Mouse (Mus musculus): Measurements from ENCODE around the gene Tes3-ps. TPM values are rescaled to one million over a fixed set of nuclear protein-coding genes. Genes with fewer than 3 reads are reported as not detected.

Tes3-ps gene
- polyA plus RNA-seq, 1 experiment from 2014 or later, result 0.54 TPM

GRCm38 (mm10) chr13:49526235-49526634 lies 33.1 kb downstream of the Tes3-ps start:
- Histone ChIP-seq H3K4me1 (replicated peaks; ENCODE audit: insufficient read depth, low read length) (no peaks in the 10 kb centered on the region), H3K9me3 (replicated peaks; ENCODE audit: low read length) (no peaks in the 10 kb centered on the region)
- no peak for ATAC-seq (replicated peaks; ENCODE audit: low FRiP score, low read depth)

DNA sequence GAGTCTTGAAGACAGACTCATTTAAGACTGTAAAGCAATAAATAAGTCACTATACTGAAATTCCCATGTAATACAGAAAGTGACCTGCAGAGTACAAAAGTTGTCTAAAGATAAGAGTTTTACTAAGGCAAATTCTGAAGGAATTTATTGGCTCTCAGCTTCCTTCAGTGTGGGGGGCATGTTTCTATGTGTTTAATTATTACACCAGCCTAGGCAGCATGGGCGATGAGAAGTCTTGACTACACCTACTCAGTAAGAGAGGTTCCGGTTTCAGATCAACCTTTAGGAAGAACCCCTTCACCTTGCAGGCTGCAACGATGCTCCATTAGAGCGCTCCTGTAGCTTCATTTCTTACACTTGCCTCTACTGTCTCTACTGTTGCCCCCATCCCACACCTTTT lies 37.5 kb downstream of the Tes3-ps start:
- ATAC-seq (replicated peaks; ENCODE audit: low FRiP score, low read depth) (no peak), DNase-seq (ENCODE audit: low spot score) (no peak)
- Histone ChIP-seq H3K9me3 (replicated peaks; ENCODE audit: low read length) (no peaks in the 10 kb centered on the region), H3K9ac (ENCODE audit: low read depth, low read length) (no peak overlapping the region), H3K4me2 (ENCODE audit: low read length) (no peak overlapping the region), H3K27ac (no peak overlapping the region), H3K4me3 (replicated peaks; ENCODE audit: low read depth, low read length) (no peak overlapping the region), H3K36me3 (ENCODE audit: insufficient read depth, low read length) (no peaks in the 10 kb centered on the region), H3K4me1 (replicated peaks; ENCODE audit: insufficient read depth, low read length) (no peaks in the 10 kb centered on the region), H3K27me3 (ENCODE audit: insufficient read depth, low read length) (no peaks in the 10 kb centered on the region)
- no peak for TF ChIP-seq CTCF (IDR thresholded peaks at IDR 0.05; ENCODE audit: low read depth)
- 94% methylated on average over 4 of the region's 4 CpGs for WGBS

More at GRCm38 (mm10) chr13:49526235-49526634, 33.1 kb downstream of the Tes3-ps start:
- Histone ChIP-seq H3K4me3 (replicated peaks; ENCODE audit: low read depth, low read length) (no peak overlapping the region), H3K27ac (no peak overlapping the region), H3K4me2 (ENCODE audit: low read length) (no peak overlapping the region), H3K27me3 (ENCODE audit: insufficient read depth, low read length) (no peaks in the 10 kb centered on the region), H3K9ac (ENCODE audit: low read depth, low read length) (no peak overlapping the region), H3K36me3 (ENCODE audit: insufficient read depth, low read length) (no peaks in the 10 kb centered on the region)
- no peak for DNase-seq (ENCODE audit: low spot score)
- TF ChIP-seq CTCF (IDR thresholded peaks at IDR 0.05; ENCODE audit: low read depth), result no peak
- 63% methylated on average over 2 of the region's 2 CpGs for whole genome bisulfite sequencing

GRCm38 (mm10) chr13:49536946-49537345 lies 43.8 kb downstream of the Tes3-ps start:
- H3K27ac ChIP-seq, result no peak overlapping the region
- ATAC-seq (replicated peaks; ENCODE audit: low FRiP score, low read depth) (no peak), DNase-seq (ENCODE audit: low spot score) (no peak)
- 94% methylated on average over 1 of the region's 1 CpGs for WGBS
- no peaks in the 10 kb centered on the region for H3K36me3 ChIP-seq (ENCODE audit: insufficient read depth, low read length)
- no peaks in the 10 kb centered on the region for H3K9me3 ChIP-seq (replicated peaks; ENCODE audit: low read length)
- no peak for TF ChIP-seq CTCF (IDR thresholded peaks at IDR 0.05; ENCODE audit: low read depth)
- no peak overlapping the region for H3K9ac ChIP-seq (ENCODE audit: low read depth, low read length)
- H3K4me2 ChIP-seq (ENCODE audit: low read length), result no peak overlapping the region
- no peaks in the 10 kb centered on the region for H3K4me1 ChIP-seq (replicated peaks; ENCODE audit: insufficient read depth, low read length)
- no peaks in the 10 kb centered on the region for H3K27me3 ChIP-seq (ENCODE audit: insufficient read depth, low read length)
- H3K4me3 ChIP-seq (replicated peaks; ENCODE audit: low read depth, low read length), result no peak overlapping the region

GRCm38 (mm10) chr13:49538693-49539092 lies 45.6 kb downstream of the Tes3-ps start:
- H3K4me3 ChIP-seq (replicated peaks; ENCODE audit: low read depth, low read length), result no peak overlapping the region
- no peaks in the 10 kb centered on the region for H3K27me3 ChIP-seq (ENCODE audit: insufficient read depth, low read length)
- H3K4me2 ChIP-seq (ENCODE audit: low read length), result no peak overlapping the region
- H3K27ac ChIP-seq, result no peak overlapping the region
- 81% methylated on average over 1 of the region's 1 CpGs for WGBS
- H3K9me3 ChIP-seq (replicated peaks; ENCODE audit: low read length), result no peaks in the 10 kb centered on the region
- H3K36me3 ChIP-seq (ENCODE audit: insufficient read depth, low read length), result no peaks in the 10 kb centered on the region
- DNase-seq (ENCODE audit: low spot score), result peak; percentile 53
- H3K9ac ChIP-seq (ENCODE audit: low read depth, low read length), result no peak overlapping the region
- ATAC-seq (replicated peaks; ENCODE audit: low FRiP score, low read depth), result no peak
- H3K4me1 ChIP-seq (replicated peaks; ENCODE audit: insufficient read depth, low read length), result no peaks in the 10 kb centered on the region
- TF ChIP-seq CTCF (IDR thresholded peaks at IDR 0.05; ENCODE audit: low read depth), result no peak

- no peaks in the 10 kb centered on the region for H3K9me3 ChIP-seq (replicated peaks; ENCODE audit: low read length)
- no peak for TF ChIP-seq CTCF (IDR thresholded peaks at IDR 0.05; ENCODE audit: low read depth)
Observed at GRCm38 (mm10) chr13:49544279-49544678, 51.2 kb downstream of the Tes3-ps start, which contains the start of gene Aspn. Gene Aspn (plus strand): TSS chr13:49544443.

GRCm38 (mm10) chr13:49545646-49546045 lies 52.5 kb downstream of the Tes3-ps start:
- Histone ChIP-seq H3K27ac (peak overlapping the region; percentile 47; the same call in 1 of the 2 replicates), H3K27me3 (ENCODE audit: insufficient read depth, low read length) (no peaks in the 10 kb centered on the region), H3K4me2 (ENCODE audit: low read length) (no peak overlapping the region), H3K9ac (ENCODE audit: low read depth, low read length) (no peak overlapping the region), H3K9me3 (replicated peaks; ENCODE audit: low read length) (no peaks in the 10 kb centered on the region), H3K4me3 (replicated peaks; ENCODE audit: low read depth, low read length) (no peak overlapping the region), H3K4me1 (replicated peaks; ENCODE audit: insufficient read depth, low read length) (no peaks in the 10 kb centered on the region), H3K36me3 (ENCODE audit: insufficient read depth, low read length) (no peaks in the 10 kb centered on the region)
- WGBS, result 39% methylated on average over 3 of the region's 3 CpGs
- DNase-seq (ENCODE audit: low spot score) (peak; percentile 55), ATAC-seq (replicated peaks; ENCODE audit: low FRiP score, low read depth) (no peak)
- no peak for TF ChIP-seq CTCF (IDR thresholded peaks at IDR 0.05; ENCODE audit: low read depth)

More at GRCm38 (mm10) chr13:49544279-49544678, 51.2 kb downstream of the Tes3-ps start, which contains the start of gene Aspn:
- DNase-seq (ENCODE audit: low spot score) (peak; percentile 75), ATAC-seq (replicated peaks; ENCODE audit: low FRiP score, low read depth) (no peak)
- WGBS, result 59% methylated on average over 3 of the region's 3 CpGs
- Histone ChIP-seq H3K4me3 (replicated peaks; ENCODE audit: low read depth, low read length) (no peak within 1 kb of the TSS), H3K4me2 (ENCODE audit: low read length) (no peak within 1 kb of the TSS), H3K4me1 (replicated peaks; ENCODE audit: insufficient read depth, low read length) (no peaks in the 10 kb centered on the region), H3K27ac (no peak within 1 kb of the TSS), H3K36me3 (ENCODE audit: insufficient read depth, low read length) (no peaks in the 10 kb centered on the region), H3K9ac (ENCODE audit: low read depth, low read length) (no peak within 1 kb of the TSS), H3K27me3 (ENCODE audit: insufficient read depth, low read length) (no peaks in the 10 kb centered on the region)

Other genes starting within 250 kb of the Tes3-ps start
- 41.8 and 44.8 TPM in 2 replicates for gene Susd3, start 244.6 kb upstream of the Tes3-ps start, polyA plus RNA-seq (2015; fragmentation: Nextera tagmentation; extraction: Ambion mirVana)
- gene Fgd3, start 173.0 kb upstream of the Tes3-ps start, polyA plus RNA-seq (2015; fragmentation: Nextera tagmentation; extraction: Ambion mirVana), result 0.97 and 1.0 TPM in 2 replicates
- gene Bicd2, start 151.7 kb upstream of the Tes3-ps start, polyA plus RNA-seq (2015; fragmentation: Nextera tagmentation; extraction: Ambion mirVana), result 23.1 and 23.4 TPM in 2 replicates
- gene Ippk, start 72.1 kb upstream of the Tes3-ps start, polyA plus RNA-seq (2015; fragmentation: Nextera tagmentation; extraction: Ambion mirVana), result 13.5 and 14.3 TPM in 2 replicates
- 2.5 TPM in 2 replicates for gene Ecm2, start 11.5 kb downstream of the Tes3-ps start, polyA plus RNA-seq (2015; fragmentation: Nextera tagmentation; extraction: Ambion mirVana)
- 24.9 and 30.2 TPM in 2 replicates for gene Aspn, start 51.1 kb downstream of the Tes3-ps start, polyA plus RNA-seq (2015; fragmentation: Nextera tagmentation; extraction: Ambion mirVana)
- 0.62 and 1.6 TPM in 2 replicates for gene Omd, start 89.1 kb downstream of the Tes3-ps start, polyA plus RNA-seq (2015; fragmentation: Nextera tagmentation; extraction: Ambion mirVana)
- 43.8 and 54.3 TPM in 2 replicates for gene Ogn, start 114.7 kb downstream of the Tes3-ps start, polyA plus RNA-seq (2015; fragmentation: Nextera tagmentation; extraction: Ambion mirVana)
- 21.5 and 21.9 TPM in 2 replicates for gene Cenpp, start 159.5 kb downstream of the Tes3-ps start, polyA plus RNA-seq (2015; fragmentation: Nextera tagmentation; extraction: Ambion mirVana)
- 15.7 and 19.3 TPM in 2 replicates for gene Nol8, start 159.8 kb downstream of the Tes3-ps start, polyA plus RNA-seq (2015; fragmentation: Nextera tagmentation; extraction: Ambion mirVana)
- 38.1 and 42.7 TPM in 2 replicates for gene Iars, start 188.8 kb downstream of the Tes3-ps start, polyA plus RNA-seq (2015; fragmentation: Nextera tagmentation; extraction: Ambion mirVana)